Mouse (Mus musculus): ENCODE measurements around the gene Gcgr.

Gcgr gene

DNA sequence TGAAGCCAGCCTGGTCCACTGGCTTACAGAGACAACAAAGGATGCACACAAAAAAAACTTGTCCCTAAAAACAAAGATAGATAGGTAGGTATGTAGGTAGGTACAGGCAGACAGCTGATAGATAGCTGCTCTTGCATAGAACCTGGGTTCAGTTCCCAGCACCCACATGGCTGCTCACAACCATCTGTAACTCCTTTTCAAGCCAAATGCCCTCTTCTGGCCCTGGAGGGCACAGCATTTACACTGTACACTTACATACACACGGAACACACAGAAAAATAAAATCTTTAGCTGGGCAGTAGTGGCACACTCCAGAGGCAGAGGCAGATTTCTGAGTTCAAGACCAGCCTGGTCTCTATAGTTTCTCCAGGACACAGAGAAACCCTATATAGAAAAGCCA is 53.4 kb downstream of the Gcgr start:
- no peak for DNase-seq (ENCODE audit: low read depth in 2 of 2, low spot score in 2 of 2)

DNA sequence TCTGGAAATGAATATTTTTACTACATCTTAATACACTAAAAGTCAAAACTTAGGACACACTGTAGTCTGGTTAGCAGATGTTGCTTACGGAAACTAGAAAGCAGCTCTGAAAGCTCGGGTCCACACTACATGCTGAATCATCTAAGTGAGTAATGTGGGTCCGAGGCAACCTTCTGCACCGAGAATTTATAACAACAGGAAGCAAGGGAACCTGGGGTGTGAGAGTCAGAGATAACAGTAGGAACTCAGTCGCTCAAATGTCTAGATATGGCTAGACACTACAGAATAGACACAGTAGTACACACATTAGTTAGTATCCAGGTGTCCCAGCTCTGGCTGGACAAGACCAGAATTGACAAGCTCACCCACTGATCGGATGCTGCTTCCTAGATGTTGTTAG is 58.0 kb downstream of the Gcgr start:
- no peak for DNase-seq (ENCODE audit: low read depth in 2 of 2, low spot score in 2 of 2)

All from CD8-positive naive resting alpha-beta T cell, adult 2 months (primary cell).